Mouse (Mus musculus) liver, embryonic 16.5 days (tissue): ENCODE results near the gene Neu1. TPM values are rescaled to one million over a fixed set of nuclear protein-coding genes. Genes with fewer than 3 reads are reported as not detected.
"Not testable (repeated sequence)": the region's sequence is repeated elsewhere in the genome, so short reads cannot be mapped to it uniquely, and the experiment has no call there.

Experiments used
- ATAC-seq: fragments of 200-750 bp; cut with Nextera tagmentation; 2 replicates; pipeline ENCODE4 v1.8.0; 2017; ENCODE audit warnings: low read depth, mild to moderate bottlenecking, moderate number of reproducible peaks, moderate library complexity
- H3K27ac ChIP-seq: fragments of 300-500 bp; sonication (generic); 2 replicates; pipeline ENCODE4 v1.5.1; 2014; ENCODE audit warnings: mild to moderate bottlenecking, low read length
- H3K27me3 ChIP-seq: fragments of 300-500 bp; sonication (generic); 2 replicates; pipeline ENCODE4 v1.6.1; 2014; ENCODE audit warnings: low read depth, low read length, mixed read lengths; ENCODE audit not compliant: control insufficient read depth, insufficient read depth
- H3K36me3 ChIP-seq: fragments of 300-500 bp; sonication (generic); 2 replicates; pipeline ENCODE4 v1.6.1; 2014; ENCODE audit warnings: mild to moderate bottlenecking; ENCODE audit not compliant: control insufficient read depth, insufficient read depth
- H3K4me1 ChIP-seq: fragments of 300-500 bp; sonication (generic); 2 replicates; pipeline ENCODE4 v1.6.1; 2014; ENCODE audit warnings: low read depth, low read length, mixed read lengths; ENCODE audit not compliant: control insufficient read depth
- H3K4me2 ChIP-seq: fragments of 300-500 bp; sonication (generic); 2 replicates; pipeline ENCODE4 v1.6.1; 2014; ENCODE audit warnings: low read depth, low read length, mixed read lengths
- H3K4me3 ChIP-seq: fragments of 300-500 bp; sonication (generic); 2 replicates; pipeline ENCODE4 v1.5.1; 2014; ENCODE audit warnings: low read depth, mild to moderate bottlenecking, low read length
- H3K9ac ChIP-seq: fragments of 300-500 bp; sonication (generic); 2 replicates; pipeline ENCODE4 v1.6.1; 2014; ENCODE audit warnings: low read depth, low read length
- H3K9me3 ChIP-seq: fragments of 300-500 bp; sonication (generic); replicated peaks from 2 replicates; pipeline ENCODE4 v1.6.1; 2016; ENCODE audit warnings: low read length; ENCODE audit not compliant: control insufficient read depth
- WGBS: fragments of 180-500 bp; shearing (Covaris S2); extraction: QIAGEN DNeasy Blood & Tissue Kit; methylation state at CpG from one replicate; pipeline ENCODE4 v1.1.7; 2014; ENCODE audit not compliant: insufficient replicate concordance; 5-methylcytosine and 5-hydroxymethylcytosine counted together
- polyA plus RNA-seq: library from polyadenylated mRNA; unstranded; fragments of >200 nt; fragmentation: Nextera tagmentation; extraction: Ambion mirVana; gene quantifications from 2 replicates; pipeline ENCODE4 v1.2.1, GENCODE M21; 2015

The Neu1 gene
- polyA plus RNA-seq, 1 experiment from 2014 or later = 20.6 TPM

GRCm38 (mm10) chr17:34934830-34935229 lies 3.8 kb downstream of the Neu1 start:
- H3K4me3 ChIP-seq = no peak overlapping the region
- 40% methylated on average over 8 of the region's 8 CpGs for WGBS
- ATAC-seq = no peak
- H3K4me2 ChIP-seq = no peak overlapping the region; the same call in 1 of the 2 replicates
- H3K27me3 ChIP-seq = no peaks in the 10 kb centered on the region
- no peak overlapping the region for H3K9ac ChIP-seq
- H3K36me3 ChIP-seq = no peaks in the 10 kb centered on the region
- no peaks in the 10 kb centered on the region for H3K9me3 ChIP-seq
- H3K27ac ChIP-seq = peak overlapping the region; percentile 21; the same call in 1 of the 2 replicates
- H3K4me1 ChIP-seq = peaks cover 13% of the 10 kb centered on the region

- no peak overlapping the region for H3K4me2 ChIP-seq
- no peak overlapping the region for H3K9ac ChIP-seq
- H3K27me3 ChIP-seq = no peaks in the 10 kb centered on the region
- H3K4me1 ChIP-seq = peaks cover 6% of the 10 kb centered on the region
- H3K27ac ChIP-seq = no peak overlapping the region
- peak; percentile 31; the same call in 1 of the 2 replicates for ATAC-seq
- no peak overlapping the region for H3K4me3 ChIP-seq
- H3K9me3 ChIP-seq = no peaks in the 10 kb centered on the region
- WGBS = 57% methylated on average over 6 of the region's 6 CpGs
- H3K36me3 ChIP-seq = no peaks in the 10 kb centered on the region
These were observed 7.0 kb downstream of the Neu1 start for GRCm38 (mm10) chr17:34937960-34938505.

GRCm38 (mm10) chr17:34941344-34942041 lies 10.4 kb downstream of the Neu1 start:
- Histone ChIP-seq H3K9me3 (no peaks in the 10 kb centered on the region), H3K36me3 (no peaks in the 10 kb centered on the region), H3K4me1 (peaks cover 6% of the 10 kb centered on the region), H3K9ac (peak overlapping the region; percentile 52), H3K4me3 (peak overlapping the region; percentile 42), H3K27ac (0 out of 2 replicates have a peak overlapping the region, but pooled peaks have one; percentile 33), H3K27me3 (no peaks in the 10 kb centered on the region), H3K4me2 (peak overlapping the region; percentile 56)
- 13% methylated on average over 15 of the region's 15 CpGs for WGBS
- no peak for ATAC-seq

GRCm38 (mm10) chr17:34943128-34943815 lies 12.2 kb downstream of the Neu1 start:
- no peak overlapping the region for H3K27ac ChIP-seq
- no peak overlapping the region for H3K4me2 ChIP-seq
- peaks cover 6% of the 10 kb centered on the region for H3K4me1 ChIP-seq
- H3K36me3 ChIP-seq = no peaks in the 10 kb centered on the region
- no peak overlapping the region for H3K9ac ChIP-seq
- H3K27me3 ChIP-seq = no peaks in the 10 kb centered on the region
- 77% methylated on average over 4 of the region's 4 CpGs for WGBS
- H3K4me3 ChIP-seq = no peak overlapping the region
- no peaks in the 10 kb centered on the region for H3K9me3 ChIP-seq
- no peak for ATAC-seq

- Histone ChIP-seq H3K27ac (no peak overlapping the region), H3K27me3 (no peaks in the 10 kb centered on the region), H3K36me3 (no peaks in the 10 kb centered on the region), H3K9me3 (no peaks in the 10 kb centered on the region), H3K4me3 (no peak overlapping the region), H3K9ac (no peak overlapping the region), H3K4me1 (peaks cover 8% of the 10 kb centered on the region), H3K4me2 (no peak overlapping the region)
- no peak for ATAC-seq
These were observed 13.3 kb downstream of the Neu1 start for GRCm38 (mm10) chr17:34944362-34944761.

- Histone ChIP-seq H3K27ac (no peak overlapping the region), H3K4me2 (no peak overlapping the region), H3K4me3 (no peak overlapping the region), H3K36me3 (0 out of 2 replicates have a peak, but pooled peaks cover 3% of the 10 kb centered on the region), H3K9ac (no peak overlapping the region), H3K9me3 (no peaks in the 10 kb centered on the region), H3K27me3 (no peaks in the 10 kb centered on the region), H3K4me1 (peaks cover 12% of the 10 kb centered on the region)
- 66% methylated on average over 5 of the region's 5 CpGs for WGBS
- no peak for ATAC-seq
These were observed 15.6 kb downstream of the Neu1 start for GRCm38 (mm10) chr17:34946486-34947140.

GRCm38 (mm10) chr17:34947606-34948005 lies 16.6 kb downstream of the Neu1 start:
- 0 out of 2 replicates have a peak, but pooled peaks cover 3% of the 10 kb centered on the region for H3K36me3 ChIP-seq
- ATAC-seq = no peak
- WGBS = 24% methylated on average over 8 of the region's 8 CpGs

GRCm38 (mm10) chr17:34948721-34949552 lies 17.9 kb downstream of the Neu1 start:
- H3K4me2 ChIP-seq, H3K4me3 ChIP-seq, H3K9ac ChIP-seq, ATAC-seq, H3K27me3 ChIP-seq, H3K9me3 ChIP-seq, H3K36me3 ChIP-seq: not testable (repeated sequence)
- peaks cover 14% of the 10 kb centered on the region for H3K4me1 ChIP-seq
- 0 out of 2 replicates have a peak overlapping the region, but pooled peaks have one; percentile 22 for H3K27ac ChIP-seq
- 41% methylated on average over 9 of the region's 9 CpGs for WGBS

More at GRCm38 (mm10) chr17:34947606-34948005, 16.6 kb downstream of the Neu1 start:
- Histone ChIP-seq H3K27me3 (no peaks in the 10 kb centered on the region), H3K27ac (no peak overlapping the region), H3K9ac (no peak overlapping the region), H3K4me2 (no peak overlapping the region), H3K4me3 (no peak overlapping the region), H3K4me1 (peaks cover 14% of the 10 kb centered on the region), H3K9me3 (no peaks in the 10 kb centered on the region)
